Comparison of ENCODE assay signal across 16 mouse cellular contexts in genomic region chr4:149344311-149344710, GRCm38 (mm10).
"Had no signal": no experiment of that assay in that cellular context is flagged by ENCODE, and none has a peak within 500 bp of the region (broad histone marks: within the 10 kb centered on the region; RNA-seq: fewer than 3 reads in every experiment).

No protein-coding gene starts in this region.

- H3K27me3 ChIP-seq: limb, embryonic 12.5 days; liver, embryonic 13.5 days; lung, embryonic 15.5 days; megakaryocyte, embryonic 14.5 days; midbrain, embryonic 15.5 days; neural tube, embryonic 12.5 days had no signal

- ATAC-seq: liver, postnatal 0 days; midbrain, embryonic 15.5 days had no signal

- H3K4me1 ChIP-seq: limb, embryonic 12.5 days; lung, embryonic 15.5 days; midbrain, embryonic 15.5 days; neural tube, embryonic 12.5 days had no signal

- H3K27ac ChIP-seq: limb, embryonic 12.5 days; liver, embryonic 13.5 days; lung, embryonic 15.5 days; macrophage; midbrain, embryonic 15.5 days; neural tube, embryonic 12.5 days; stomach, postnatal 0 days had no signal

- H3K4me3 ChIP-seq: limb, embryonic 12.5 days; liver, embryonic 13.5 days; lung, embryonic 15.5 days; megakaryocyte, embryonic 14.5 days; midbrain, embryonic 15.5 days; neural tube, embryonic 12.5 days had no signal

- H3K4me2 ChIP-seq: limb, embryonic 12.5 days; liver, embryonic 13.5 days; lung, embryonic 15.5 days; midbrain, embryonic 11.5 days; midbrain, embryonic 15.5 days; neural tube, embryonic 12.5 days had no signal

- H3K9me3 ChIP-seq: limb, embryonic 12.5 days; liver, embryonic 13.5 days; lung, embryonic 15.5 days; megakaryocyte, embryonic 14.5 days; midbrain, embryonic 15.5 days; neural tube, embryonic 12.5 days had no signal

- DNase-seq: kidney, postnatal 14 days; layer of hippocampus, adult 9-11 months; layer of hippocampus, postnatal 36 days; liver; liver, embryonic 13.5 days; liver, postnatal 0 days; lung, postnatal 14 days; thymus, postnatal 4 days had no signal

- H3K9ac ChIP-seq: limb, embryonic 12.5 days; liver, embryonic 13.5 days; liver, postnatal 0 days; lung, embryonic 15.5 days; midbrain, embryonic 15.5 days; neural tube, embryonic 12.5 days had no signal
